Mouse (Mus musculus) forebrain, postnatal 0 days (tissue): Measurements from ENCODE around the gene Galnt10. TPM values are rescaled to one million over a fixed set of nuclear protein-coding genes. Genes with fewer than 3 reads are reported as not detected.

Source experiments
- ATAC-seq: fragments of 200-750 bp; cut with Nextera tagmentation; 2 replicates; pipeline ENCODE4 v1.8.0; 2017; ENCODE audit warnings: mild to moderate bottlenecking, moderate library complexity
- DNase-seq: peaks from one replicate; pipeline ENCODE4 v3.0.0-alpha.2; 2015
- H3K27ac ChIP-seq: fragments of 300-500 bp; sonication (generic); 2 replicates; pipeline ENCODE4 v1.5.1; 2014; ENCODE audit warnings: low read depth, mild to moderate bottlenecking, antibody characterized with exemption, low read length, moderate library complexity, mixed read lengths
- H3K27me3 ChIP-seq: fragments of 300-500 bp; sonication (generic); 2 replicates; pipeline ENCODE4 v1.6.1; 2014; ENCODE audit warnings: mild to moderate bottlenecking, low read length, mixed read lengths; ENCODE audit not compliant: insufficient read depth
- H3K36me3 ChIP-seq: fragments of 300-500 bp; sonication (generic); 2 replicates; pipeline ENCODE4 v1.6.1; 2014; ENCODE audit warnings: mild to moderate bottlenecking, moderate library complexity; ENCODE audit not compliant: insufficient read depth
- H3K4me1 ChIP-seq: fragments of 300-500 bp; sonication (generic); 2 replicates; pipeline ENCODE4 v1.6.1; 2014; ENCODE audit warnings: antibody characterized with exemption; ENCODE audit not compliant: insufficient read depth
- H3K4me2 ChIP-seq: fragments of 300-500 bp; sonication (generic); 2 replicates; pipeline ENCODE4 v1.6.1; 2014; ENCODE audit warnings: low read depth, mild to moderate bottlenecking, moderate library complexity
- H3K4me3 ChIP-seq: fragments of 300-500 bp; sonication (generic); 2 replicates; pipeline ENCODE4 v1.5.1; 2014; ENCODE audit warnings: low read depth, low read length, mixed read lengths
- H3K9ac ChIP-seq: fragments of 300-500 bp; sonication (generic); 2 replicates; pipeline ENCODE4 v1.6.1; 2014; ENCODE audit warnings: mild to moderate bottlenecking
- H3K9me3 ChIP-seq: fragments of 300-500 bp; sonication (generic); 2 replicates; pipeline ENCODE4 v1.6.1; 2016; ENCODE audit warnings: low read length
- CTCF ChIP-seq: sonication (generic); IDR thresholded peaks from 2 replicates; pipeline ENCODE4 v1.5.1; 2016; ENCODE audit warnings: antibody characterized with exemption, control low read depth, low read depth
- WGBS: fragments of 180-500 bp; shearing (Covaris S2); extraction: QIAGEN DNeasy Blood & Tissue Kit; methylation state at CpG from one replicate; pipeline ENCODE4 v1.1.7; 2014; 5-methylcytosine and 5-hydroxymethylcytosine counted together
- polyA plus RNA-seq: library from polyadenylated mRNA; unstranded; fragments of >200 nt; fragmentation: Nextera tagmentation; extraction: Ambion mirVana; gene quantifications from 2 replicates; pipeline ENCODE4 v1.2.1, GENCODE M21; 2015
- total RNA-seq: library from RNA; depleted of rRNA; stranded (reverse); fragments of >200 nt; gene quantifications from 2 replicates; pipeline ENCODE4 v1.2.3, GENCODE M21; 2014

Galnt10 gene
- total and polyA plus RNA-seq, 2 experiments from 2014 or later, result 9.5 to 20.7 TPM

GRCm38 (mm10) chr11:57647446-57647845, 2.2 kb downstream of the Galnt10 start:
- no peak for DNase-seq
- no peak for ATAC-seq
- H3K4me2 ChIP-seq, result peak overlapping the region; percentile 97; the same call in 1 of the 2 replicates
- H3K36me3 ChIP-seq, result no peaks in the 10 kb centered on the region
- no peaks in the 10 kb centered on the region for H3K9me3 ChIP-seq
- H3K9ac ChIP-seq, result no peak overlapping the region
- H3K4me3 ChIP-seq, result no peak overlapping the region
- H3K27ac ChIP-seq, result no peak overlapping the region
- no peaks in the 10 kb centered on the region for H3K27me3 ChIP-seq
- TF ChIP-seq CTCF, result no peak
- 63% methylated on average over 5 of the region's 5 CpGs for WGBS
- H3K4me1 ChIP-seq, result peaks cover 8% of the 10 kb centered on the region

GRCm38 (mm10) chr11:57648196-57648800, 3.1 kb downstream of the Galnt10 start:
- no peak overlapping the region for H3K4me2 ChIP-seq
- no peak overlapping the region for H3K9ac ChIP-seq
- ATAC-seq (no peak), DNase-seq (no peak)
- H3K4me3 ChIP-seq, result no peak overlapping the region
- no peaks in the 10 kb centered on the region for H3K27me3 ChIP-seq
- peaks cover 8% of the 10 kb centered on the region for H3K4me1 ChIP-seq
- no peaks in the 10 kb centered on the region for H3K9me3 ChIP-seq
- 85% methylated on average over 11 of the region's 11 CpGs for WGBS
- no peak for TF ChIP-seq CTCF
- H3K27ac ChIP-seq, result no peak overlapping the region
- H3K36me3 ChIP-seq, result no peaks in the 10 kb centered on the region

- no peak for ATAC-seq
- no peak for TF ChIP-seq CTCF
- WGBS, result 84% methylated on average over 4 of the region's 4 CpGs
- DNase-seq, result no peak
- Histone ChIP-seq H3K4me2 (no peak overlapping the region), H3K36me3 (no peaks in the 10 kb centered on the region), H3K9ac (no peak overlapping the region), H3K4me3 (no peak overlapping the region), H3K27me3 (no peaks in the 10 kb centered on the region), H3K9me3 (no peaks in the 10 kb centered on the region), H3K4me1 (peaks cover 6% of the 10 kb centered on the region), H3K27ac (no peak overlapping the region)
Measured at GRCm38 (mm10) chr11:57649269-57649668, 4.0 kb downstream of the Galnt10 start.

- DNase-seq (no peak), ATAC-seq (no peak)
- Histone ChIP-seq H3K9me3 (no peaks in the 10 kb centered on the region), H3K27me3 (no peaks in the 10 kb centered on the region), H3K9ac (no peak overlapping the region), H3K4me2 (no peak overlapping the region), H3K27ac (no peak overlapping the region), H3K4me3 (no peak overlapping the region), H3K36me3 (no peaks in the 10 kb centered on the region), H3K4me1 (peaks cover 4% of the 10 kb centered on the region)
- WGBS, result 73% methylated on average over 10 of the region's 10 CpGs
- TF ChIP-seq CTCF, result no peak
Measured at GRCm38 (mm10) chr11:57649671-57650070, 4.4 kb downstream of the Galnt10 start.

- no peak overlapping the region; the same call in 1 of the 2 replicates for H3K9ac ChIP-seq
- 88% methylated on average over 2 of the region's 2 CpGs for WGBS
- no peak overlapping the region for H3K27ac ChIP-seq
- no peaks in the 10 kb centered on the region for H3K4me1 ChIP-seq
- TF ChIP-seq CTCF, result no peak
- H3K4me2 ChIP-seq, result 0 out of 2 replicates have a peak overlapping the region, but pooled peaks have one; percentile 1
- DNase-seq, result no peak
- H3K4me3 ChIP-seq, result no peak overlapping the region
- H3K9me3 ChIP-seq, result no peaks in the 10 kb centered on the region
- ATAC-seq, result no peak
- no peaks in the 10 kb centered on the region for H3K36me3 ChIP-seq
- H3K27me3 ChIP-seq, result no peaks in the 10 kb centered on the region
Measured at GRCm38 (mm10) chr11:57650867-57651266, 5.6 kb downstream of the Galnt10 start.

GRCm38 (mm10) chr11:57651281-57651810, 6.1 kb downstream of the Galnt10 start:
- Histone ChIP-seq H3K9ac (no peak overlapping the region; the same call in 1 of the 2 replicates), H3K36me3 (no peaks in the 10 kb centered on the region), H3K9me3 (no peaks in the 10 kb centered on the region), H3K4me1 (no peaks in the 10 kb centered on the region), H3K4me3 (no peak overlapping the region), H3K4me2 (peak overlapping the region; percentile 1; the same call in 1 of the 2 replicates), H3K27ac (no peak overlapping the region), H3K27me3 (no peaks in the 10 kb centered on the region)
- DNase-seq, result peak; percentile 81
- 20% methylated on average over 15 of the region's 15 CpGs for WGBS
- ATAC-seq, result peak; percentile 88
- peak; percentile 67 for TF ChIP-seq CTCF

- TF ChIP-seq CTCF, result no peak
- no peaks in the 10 kb centered on the region for H3K36me3 ChIP-seq
- 65% methylated on average over 23 of the region's 23 CpGs for WGBS
- H3K9me3 ChIP-seq, result no peaks in the 10 kb centered on the region
- no peak for ATAC-seq
- no peak overlapping the region for H3K27ac ChIP-seq
- DNase-seq, result no peak
- no peak overlapping the region for H3K4me2 ChIP-seq
- no peaks in the 10 kb centered on the region for H3K27me3 ChIP-seq
- no peaks in the 10 kb centered on the region for H3K4me1 ChIP-seq
- no peak overlapping the region for H3K9ac ChIP-seq
- no peak overlapping the region for H3K4me3 ChIP-seq
Measured at GRCm38 (mm10) chr11:57652206-57652922, 7.1 kb downstream of the Galnt10 start.
